Mouse (Mus musculus): ENCODE data around the gene Gaa. TPM values are rescaled to one million over a fixed set of nuclear protein-coding genes. Genes with fewer than 3 reads are reported as not detected.

Gaa gene
- total and polyA plus RNA-seq, 3 experiments, result 19.6 to 105 (median 93.2) TPM

- no peak overlapping the region for H3K4me3 ChIP-seq (replicated peaks in 1 of 3; ENCODE audit: low read depth in 2 of 3, low read length in 2 of 3, poor library complexity in 1 of 3)
- in situ Hi-C loops (cut with MboI; ENCODE audit: low pct_ligation_motif_present, low pct_unique_long_range_greater_than_20kb, low sequenced_read_pairs) (no loop called here), dilution Hi-C loops (cut with MboI; ENCODE audit: extremely low pct_ligation_motif_present, extremely low pct_unique_long_range_greater_than_20kb, low sequenced_read_pairs) (no loop called here)
- peaks cover 13 to 36% of the 10 kb centered on the region in 2 experiments for H3K4me1 ChIP-seq (ENCODE audit: control insufficient read depth in 1 of 2, insufficient read depth in 2 of 2)
- H3K27ac ChIP-seq (ENCODE audit: insufficient read depth, low read depth), result no peak overlapping the region
- H3K4me2 ChIP-seq (ENCODE audit: insufficient read depth, low read depth, poor library complexity, severe bottlenecking), result no peak overlapping the region
- TF ChIP-seq CTCF (conservative IDR thresholded peaks at IDR 0.05 in 1 of 2, IDR thresholded peaks at IDR 0.05 in 1 of 2; ENCODE audit: low read depth in 2 of 2, low read length in 2 of 2) (peak; percentile 77 to 97), ZMIZ1 (IDR thresholded peaks at IDR 0.05; ENCODE audit: low read depth, low read length) (no peak), TCF12 (IDR thresholded peaks at IDR 0.05; ENCODE audit: low read depth, low read length) (0 out of 2 replicates have a peak, but pooled peaks have one; percentile 9), CHD1 (IDR thresholded peaks at IDR 0.05; ENCODE audit: low read depth, low read length) (no peak), RAD21 (IDR thresholded peaks at IDR 0.05; ENCODE audit: low read depth, low read length) (peak; percentile 39), ETS1 (conservative IDR thresholded peaks at IDR 0.05; ENCODE audit: low read depth, low read length) (no peak), SMC3 (IDR thresholded peaks at IDR 0.05; ENCODE audit: low read depth, low read length) (peak; percentile 52)
- peaks cover 67% of the 10 kb centered on the region for H3K27me3 ChIP-seq (replicated peaks)
- H3K9me3 ChIP-seq (replicated peaks; ENCODE audit: low read length), result peaks cover 14% of the 10 kb centered on the region
- peak; percentile 82 for DNase-seq (ENCODE audit: extremely low read depth)
- no peaks in the 10 kb centered on the region for H3K36me3 ChIP-seq (replicated peaks in 1 of 2; ENCODE audit: control insufficient read depth in 1 of 2, insufficient read depth in 1 of 2, low read length in 1 of 2)
- no peaks in the 10 kb centered on the region for H3K79me2 ChIP-seq (replicated peaks; ENCODE audit: control insufficient read depth, extremely low read depth, insufficient read depth, poor library complexity, severe bottlenecking)
- no peak overlapping the region for H3K9ac ChIP-seq (ENCODE audit: insufficient read depth, low read depth)
These were observed 32.1 kb upstream of the Gaa start for GRCm38 (mm10) chr11:119235596-119235995.

- H3K36me3 ChIP-seq (replicated peaks in 1 of 2; ENCODE audit: control insufficient read depth in 1 of 2, insufficient read depth in 1 of 2, low read length in 1 of 2), result no peaks in the 10 kb centered on the region
- H3K4me1 ChIP-seq (ENCODE audit: control insufficient read depth in 1 of 2, insufficient read depth in 2 of 2), result peaks cover 13 to 31% of the 10 kb centered on the region in 2 experiments
- TF ChIP-seq MAZ (IDR thresholded peaks at IDR 0.05; ENCODE audit: low read depth, low read length), result no peak
- TF ChIP-seq ELF1 (IDR thresholded peaks at IDR 0.05; ENCODE audit: low read depth, low read length), result no peak
- no peak for TF ChIP-seq JUND (conservative IDR thresholded peaks at IDR 0.05; ENCODE audit: low read depth, low read length)
- TF ChIP-seq TBP (conservative IDR thresholded peaks at IDR 0.05; ENCODE audit: low read depth, low read length), result no peak
- no peak for TF ChIP-seq USF1 (IDR thresholded peaks at IDR 0.05; ENCODE audit: low read depth, low read length)
- TF ChIP-seq E2F4 (IDR thresholded peaks at IDR 0.05; ENCODE audit: insufficient replicate concordance, low read depth, low read length), result no peak
- no peak for TF ChIP-seq ZMIZ1 (IDR thresholded peaks at IDR 0.05; ENCODE audit: low read depth, low read length)
- no peak for TF ChIP-seq MXI1 (IDR thresholded peaks at IDR 0.05; ENCODE audit: low read depth, low read length)
- no peak for TF ChIP-seq NRF1 (IDR thresholded peaks at IDR 0.05; ENCODE audit: low read depth, low read length)
- TF ChIP-seq POLR2AphosphoS2 (IDR thresholded peaks at IDR 0.05; ENCODE audit: low read depth, low read length), result no peak
- TF ChIP-seq MYC (IDR thresholded peaks at IDR 0.05; ENCODE audit: low read depth, low read length), result no peak
- TF ChIP-seq MAFK (IDR thresholded peaks at IDR 0.05; ENCODE audit: insufficient replicate concordance, low read length), result no peak
- TF ChIP-seq CHD2 (IDR thresholded peaks at IDR 0.05; ENCODE audit: low read length), result no peak
- TF ChIP-seq RAD21 (IDR thresholded peaks at IDR 0.05; ENCODE audit: low read depth, low read length), result no peak
- no peak for TF ChIP-seq PAX5 (IDR thresholded peaks at IDR 0.05; ENCODE audit: low read length)
- no peak for TF ChIP-seq POLR2A (IDR thresholded peaks at IDR 0.05; ENCODE audit: low read depth, low read length)
- TF ChIP-seq ZC3H11A (IDR thresholded peaks at IDR 0.05; ENCODE audit: low read depth, low read length), result no peak
- TF ChIP-seq ETS1 (conservative IDR thresholded peaks at IDR 0.05; ENCODE audit: low read depth, low read length), result no peak
- no peak for TF ChIP-seq NELFE (IDR thresholded peaks at IDR 0.05; ENCODE audit: low read depth, low read length)
- TF ChIP-seq KAT2A (IDR thresholded peaks at IDR 0.05; ENCODE audit: insufficient replicate concordance, low read length), result no peak
- no peak for DNase-seq (ENCODE audit: extremely low read depth)
- H3K4me2 ChIP-seq (ENCODE audit: insufficient read depth, low read depth, poor library complexity, severe bottlenecking), result no peak overlapping the region
- in situ Hi-C loops (cut with MboI; ENCODE audit: low pct_ligation_motif_present, low pct_unique_long_range_greater_than_20kb, low sequenced_read_pairs), result no loop called here
- H3K9ac ChIP-seq (ENCODE audit: insufficient read depth, low read depth), result no peak overlapping the region
- no peak overlapping the region for H3K27ac ChIP-seq (ENCODE audit: insufficient read depth, low read depth)
- no peak overlapping the region for H3K4me3 ChIP-seq (replicated peaks in 1 of 3; ENCODE audit: low read depth in 2 of 3, low read length in 2 of 3, poor library complexity in 1 of 3)
- peaks cover 62% of the 10 kb centered on the region for H3K27me3 ChIP-seq (replicated peaks)
- dilution Hi-C loops (cut with MboI; ENCODE audit: extremely low pct_ligation_motif_present, extremely low pct_unique_long_range_greater_than_20kb, low sequenced_read_pairs), result no loop called here
- H3K9me3 ChIP-seq (replicated peaks; ENCODE audit: low read length), result peaks cover 14% of the 10 kb centered on the region
- H3K79me2 ChIP-seq (replicated peaks; ENCODE audit: control insufficient read depth, extremely low read depth, insufficient read depth, poor library complexity, severe bottlenecking), result no peaks in the 10 kb centered on the region
These were observed 31.3 kb upstream of the Gaa start for GRCm38 (mm10) chr11:119236354-119236753.

Measured in CH12.LX (cell line).